Mouse (Mus musculus): Measurements from ENCODE around the gene Oaz3. TPM values are rescaled to one million over a fixed set of nuclear protein-coding genes. Genes with fewer than 3 reads are reported as not detected.

Gene Oaz3
- 0.45 and 0.84 TPM in 2 replicates for polyA plus RNA-seq (2015; fragmentation: Nextera tagmentation; extraction: Ambion mirVana)

GRCm38 (mm10) chr3:94443597-94443964 lies at the start of gene Oaz3:
Oaz3 (minus strand) TSS chr3:94443915.
- Histone ChIP-seq H3K9me3 (replicated peaks) (no peaks in the 10 kb centered on the region), H3K4me3 (replicated peaks) (peak within 1 kb of the TSS; percentile 97), H3K9ac (peak within 1 kb of the TSS; percentile 81), H3K4me2 (peak within 1 kb of the TSS; percentile 82), H3K27me3 (peaks cover 8% of the 10 kb centered on the region; the same call in 1 of the 2 replicates), H3K27ac (peak within 1 kb of the TSS; percentile 57), H3K4me1 (peaks cover 9% of the 10 kb centered on the region), H3K36me3 (peaks cover 43% of the 10 kb centered on the region)
- no peak for ATAC-seq (replicated peaks; ENCODE audit: low FRiP score)
- WGBS = under 1% methylated on average over 24 of the region's 24 CpGs

- Histone ChIP-seq H3K9me3 (replicated peaks) (no peaks in the 10 kb centered on the region), H3K4me1 (no peaks in the 10 kb centered on the region), H3K27ac (no peak overlapping the region), H3K36me3 (peaks cover 2% of the 10 kb centered on the region; the same call in 1 of the 2 replicates), H3K9ac (no peak overlapping the region), H3K4me2 (no peak overlapping the region), H3K27me3 (no peaks in the 10 kb centered on the region), H3K4me3 (replicated peaks) (no peak overlapping the region)
- no peak for ATAC-seq (replicated peaks; ENCODE audit: low FRiP score)
- WGBS = 70% methylated on average over 6 of the region's 6 CpGs
Measured at GRCm38 (mm10) chr3:94487581-94487980, 43.9 kb upstream of the Oaz3 start.

- Histone ChIP-seq H3K27me3 (peaks cover 11% of the 10 kb centered on the region; the same call in 1 of the 2 replicates), H3K9ac (no peak overlapping the region), H3K4me3 (replicated peaks) (no peak overlapping the region), H3K4me1 (no peaks in the 10 kb centered on the region), H3K4me2 (no peak overlapping the region), H3K27ac (no peak overlapping the region), H3K36me3 (no peaks in the 10 kb centered on the region), H3K9me3 (replicated peaks) (no peaks in the 10 kb centered on the region)
- no peak for ATAC-seq (replicated peaks; ENCODE audit: low FRiP score)
- WGBS = 79% methylated on average over 7 of the region's 7 CpGs
Measured at GRCm38 (mm10) chr3:94485922-94486321, 42.2 kb upstream of the Oaz3 start.

GRCm38 (mm10) chr3:94483790-94484439 lies 40.2 kb upstream of the Oaz3 start:
- no peaks in the 10 kb centered on the region for H3K36me3 ChIP-seq

GRCm38 (mm10) chr3:94482764-94483385 lies 39.2 kb upstream of the Oaz3 start:
- Histone ChIP-seq H3K4me1 (peaks cover 14% of the 10 kb centered on the region), H3K9me3 (replicated peaks) (no peaks in the 10 kb centered on the region), H3K4me3 (replicated peaks) (no peak overlapping the region), H3K36me3 (no peaks in the 10 kb centered on the region), H3K9ac (no peak overlapping the region), H3K4me2 (no peak overlapping the region), H3K27me3 (peaks cover 37% of the 10 kb centered on the region), H3K27ac (no peak overlapping the region)
- ATAC-seq (replicated peaks; ENCODE audit: low FRiP score) = no peak
- 87% methylated on average over 17 of the region's 17 CpGs for WGBS

More at GRCm38 (mm10) chr3:94483790-94484439, 40.2 kb upstream of the Oaz3 start:
- Histone ChIP-seq H3K27ac (no peak overlapping the region), H3K4me3 (replicated peaks) (no peak overlapping the region), H3K9ac (no peak overlapping the region), H3K27me3 (peaks cover 30% of the 10 kb centered on the region), H3K4me1 (peaks cover 11% of the 10 kb centered on the region), H3K9me3 (replicated peaks) (no peaks in the 10 kb centered on the region), H3K4me2 (no peak overlapping the region)
- WGBS = 22% methylated on average over 20 of the region's 20 CpGs
- 0 out of 2 replicates have a peak, but pooled peaks have one; percentile 23 for ATAC-seq (replicated peaks; ENCODE audit: low FRiP score)

- Histone ChIP-seq H3K9me3 (replicated peaks) (no peaks in the 10 kb centered on the region), H3K4me2 (no peak overlapping the region), H3K4me3 (replicated peaks) (no peak overlapping the region), H3K36me3 (no peaks in the 10 kb centered on the region), H3K9ac (no peak overlapping the region), H3K4me1 (peaks cover 14% of the 10 kb centered on the region), H3K27ac (no peak overlapping the region), H3K27me3 (peaks cover 37% of the 10 kb centered on the region)
- no peak for ATAC-seq (replicated peaks; ENCODE audit: low FRiP score)
- WGBS = 71% methylated on average over 4 of the region's 4 CpGs
Measured at GRCm38 (mm10) chr3:94481429-94481828, 37.7 kb upstream of the Oaz3 start.

GRCm38 (mm10) chr3:94480291-94480884 lies 36.7 kb upstream of the Oaz3 start, which contains the start of gene Riiad1:
Riiad1 (minus strand) TSS chr3:94480341.
- Histone ChIP-seq H3K36me3 (no peaks in the 10 kb centered on the region), H3K27me3 (peaks cover 37% of the 10 kb centered on the region), H3K4me2 (peak within 1 kb of the TSS; percentile 50), H3K27ac (no peak within 1 kb of the TSS), H3K4me3 (replicated peaks) (peak within 1 kb of the TSS; percentile 18), H3K9me3 (replicated peaks) (no peaks in the 10 kb centered on the region), H3K4me1 (peaks cover 14% of the 10 kb centered on the region), H3K9ac (no peak within 1 kb of the TSS)
- ATAC-seq (replicated peaks; ENCODE audit: low FRiP score) = no peak
- 8% methylated on average over 16 of the region's 16 CpGs for WGBS

GRCm38 (mm10) chr3:94479564-94479963 lies 35.8 kb upstream of the Oaz3 start:
- Histone ChIP-seq H3K36me3 (no peaks in the 10 kb centered on the region), H3K4me1 (peaks cover 14% of the 10 kb centered on the region), H3K27ac (no peak overlapping the region), H3K4me2 (peak overlapping the region; percentile 50), H3K9me3 (replicated peaks) (no peaks in the 10 kb centered on the region), H3K4me3 (replicated peaks) (peak overlapping the region; percentile 18), H3K27me3 (peaks cover 37% of the 10 kb centered on the region), H3K9ac (no peak overlapping the region)
- no peak for ATAC-seq (replicated peaks; ENCODE audit: low FRiP score)
- WGBS = 5% methylated on average over 11 of the region's 11 CpGs

- no peak overlapping the region for H3K27ac ChIP-seq
- no peak overlapping the region for H3K4me2 ChIP-seq
- H3K9ac ChIP-seq = no peak overlapping the region
- H3K4me1 ChIP-seq = peaks cover 14% of the 10 kb centered on the region
- WGBS = 13% methylated on average over 9 of the region's 9 CpGs
- H3K36me3 ChIP-seq = no peaks in the 10 kb centered on the region
- no peaks in the 10 kb centered on the region for H3K9me3 ChIP-seq (replicated peaks)
- no peak for ATAC-seq (replicated peaks; ENCODE audit: low FRiP score)
- H3K27me3 ChIP-seq = peaks cover 37% of the 10 kb centered on the region
- H3K4me3 ChIP-seq (replicated peaks) = no peak overlapping the region
Measured at GRCm38 (mm10) chr3:94478591-94479169, 35.0 kb upstream of the Oaz3 start.

GRCm38 (mm10) chr3:94477981-94478422 lies 34.3 kb upstream of the Oaz3 start, which contains the start of gene Celf3:
Celf3 (plus strand) TSS chr3:94478295.
- Histone ChIP-seq H3K4me3 (replicated peaks) (no peak within 1 kb of the TSS), H3K27ac (no peak within 1 kb of the TSS), H3K9ac (no peak within 1 kb of the TSS), H3K36me3 (no peaks in the 10 kb centered on the region), H3K9me3 (replicated peaks) (no peaks in the 10 kb centered on the region), H3K4me2 (0 out of 2 replicates have a peak within 1 kb of the TSS, but pooled peaks have one; percentile 16), H3K4me1 (peaks cover 17% of the 10 kb centered on the region), H3K27me3 (peaks cover 37% of the 10 kb centered on the region)
- WGBS = under 1% methylated on average over 14 of the region's 14 CpGs
- no peak for ATAC-seq (replicated peaks; ENCODE audit: low FRiP score)

GRCm38 (mm10) chr3:94477444-94477843 lies 33.7 kb upstream of the Oaz3 start:
- Histone ChIP-seq H3K9ac (no peak overlapping the region), H3K27me3 (peaks cover 37% of the 10 kb centered on the region), H3K27ac (no peak overlapping the region), H3K9me3 (replicated peaks) (no peaks in the 10 kb centered on the region), H3K36me3 (no peaks in the 10 kb centered on the region), H3K4me2 (no peak overlapping the region), H3K4me3 (replicated peaks) (no peak overlapping the region), H3K4me1 (peaks cover 22% of the 10 kb centered on the region)
- no peak for ATAC-seq (replicated peaks; ENCODE audit: low FRiP score)
- 62% methylated on average over 4 of the region's 4 CpGs for WGBS

Data from kidney, embryonic 15.5 days (tissue).